Mouse (Mus musculus) brown adipose tissue, adult 24 weeks (tissue): Measurements from ENCODE around the gene Tenm1. TPM values are rescaled to one million over a fixed set of nuclear protein-coding genes. Genes with fewer than 3 reads are reported as not detected.

Experiments used
- H3K27ac ChIP-seq: fragments of 200-500 bp; replicated peaks from 2 replicates; pipeline ENCODE4 v1.5.1; 2012; ENCODE audit warnings: low read depth, mild to moderate bottlenecking, low read length
- H3K4me1 ChIP-seq: fragments of 200-500 bp; 2 replicates; pipeline ENCODE4 v1.6.1; 2012; ENCODE audit warnings: low read length, mixed read lengths; ENCODE audit not compliant: control insufficient read depth, insufficient read depth, insufficient read length
- H3K4me3 ChIP-seq: fragments of 200-500 bp; 2 replicates; pipeline ENCODE4 v1.5.1; 2012; ENCODE audit warnings: low read depth, mild to moderate bottlenecking, low read length, moderate library complexity; ENCODE audit not compliant: insufficient read depth
- polyA plus RNA-seq: library from polyadenylated mRNA; stranded (reverse); fragments of >200 nt; gene quantifications from 2 replicates; pipeline ENCODE4 v1.2.4, GENCODE M21; 2012; ENCODE audit not compliant: missing spikeins, insufficient read depth, insufficient read length

Gene Tenm1
- 0.08 TPM in 2 replicates for polyA plus RNA-seq

- H3K4me3 ChIP-seq: no peak within 1 kb of the TSS
- H3K4me1 ChIP-seq: no peaks in the 10 kb centered on the region
- H3K27ac ChIP-seq: no peak within 1 kb of the TSS
Observed at GRCm38 (mm10) chrX:43428855-43429263, at the start of gene Tenm1. Tenm1 (minus strand) TSS chrX:43429126.

GRCm38 (mm10) chrX:43467311-43467710, 38.4 kb upstream of the Tenm1 start:
- H3K27ac ChIP-seq: no peak overlapping the region
- H3K4me3 ChIP-seq: no peak overlapping the region
- no peaks in the 10 kb centered on the region for H3K4me1 ChIP-seq

GRCm38 (mm10) chrX:43430581-43430980, 1.7 kb upstream of the Tenm1 start:
- Histone ChIP-seq H3K4me1 (no peaks in the 10 kb centered on the region), H3K4me3 (no peak overlapping the region), H3K27ac (no peak overlapping the region)

- no peak overlapping the region for H3K27ac ChIP-seq
- no peak overlapping the region for H3K4me3 ChIP-seq
- no peaks in the 10 kb centered on the region for H3K4me1 ChIP-seq
Observed at GRCm38 (mm10) chrX:43429982-43430531, 1.1 kb upstream of the Tenm1 start.

- Histone ChIP-seq H3K4me3 (no peak overlapping the region), H3K27ac (no peak overlapping the region), H3K4me1 (no peaks in the 10 kb centered on the region)
Observed at GRCm38 (mm10) chrX:43429337-43429736, 411 bp upstream of the Tenm1 start.

DNA sequence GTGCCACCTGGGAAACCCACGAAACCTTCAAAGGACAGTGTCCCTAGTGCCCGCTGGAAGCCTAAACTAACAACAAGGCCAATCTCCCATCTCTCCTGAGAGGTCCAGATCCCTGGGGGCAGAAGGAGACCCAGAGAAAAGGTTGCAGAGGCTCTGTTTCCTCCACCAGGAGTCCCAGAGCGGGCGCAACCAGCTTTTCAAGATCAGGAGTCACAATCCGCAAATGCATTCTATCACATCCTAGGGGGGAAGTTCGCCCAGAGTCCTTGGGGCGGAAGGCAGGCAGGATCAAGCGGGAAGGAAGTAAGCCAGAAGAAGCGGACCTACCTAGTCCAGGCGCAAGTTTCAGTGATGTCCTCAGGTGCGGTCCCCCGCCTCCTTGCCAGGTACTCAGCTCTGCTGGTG, 963 bp downstream of the Tenm1 start:
- Histone ChIP-seq H3K4me1 (no peaks in the 10 kb centered on the region), H3K27ac (no peak overlapping the region), H3K4me3 (no peak overlapping the region)

DNA sequence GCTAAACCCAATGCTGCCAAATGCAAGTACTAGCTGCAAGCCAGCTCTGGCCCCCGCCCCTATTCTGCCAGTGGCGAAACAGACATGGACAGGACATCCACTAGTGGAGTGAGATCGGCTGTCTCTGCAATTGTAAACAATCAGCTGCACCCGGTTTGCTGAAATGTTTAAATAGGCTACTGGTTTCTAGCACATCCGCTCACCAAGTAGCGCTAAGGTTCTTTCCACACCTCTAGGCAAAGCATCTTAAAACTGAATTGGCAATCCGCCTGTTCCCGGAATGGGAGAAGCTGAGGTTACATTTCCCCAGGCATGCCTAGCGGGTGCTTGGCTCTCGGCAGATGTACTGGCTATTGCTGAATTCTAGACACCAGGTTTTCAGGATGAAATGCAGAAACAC, 1.8 kb downstream of the Tenm1 start:
- Histone ChIP-seq H3K27ac (no peak overlapping the region), H3K4me3 (no peak overlapping the region), H3K4me1 (no peaks in the 10 kb centered on the region)

GRCm38 (mm10) chrX:43397957-43398356, 31.0 kb downstream of the Tenm1 start:
- no peak overlapping the region for H3K27ac ChIP-seq
- H3K4me3 ChIP-seq: no peak overlapping the region
- no peaks in the 10 kb centered on the region for H3K4me1 ChIP-seq

GRCm38 (mm10) chrX:43388106-43388505, 40.8 kb downstream of the Tenm1 start:
- H3K27ac ChIP-seq: no peak overlapping the region
- no peaks in the 10 kb centered on the region for H3K4me1 ChIP-seq
- no peak overlapping the region for H3K4me3 ChIP-seq

DNA sequence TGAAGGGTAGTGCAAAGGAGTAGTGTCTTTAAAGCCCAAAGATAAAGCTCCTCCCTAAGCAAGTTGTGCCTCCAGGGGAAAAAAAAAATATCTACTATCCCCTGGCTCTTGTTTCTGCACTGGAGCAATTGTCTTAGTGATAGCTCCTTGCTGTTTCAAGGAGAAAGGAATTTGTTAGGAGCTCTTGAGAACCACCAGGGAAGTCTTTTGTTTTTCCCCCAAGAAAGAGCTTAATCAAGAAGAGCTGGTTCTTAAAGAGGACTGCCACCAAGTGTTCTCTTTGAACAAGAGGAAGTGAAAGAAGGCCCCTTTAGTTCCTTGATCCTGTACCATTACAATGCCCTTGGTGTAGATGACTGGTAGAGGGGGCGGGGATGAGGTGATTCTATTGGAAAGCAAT, 56.4 kb downstream of the Tenm1 start:
- Histone ChIP-seq H3K4me1 (no peaks in the 10 kb centered on the region), H3K27ac (no peak overlapping the region), H3K4me3 (no peak overlapping the region)

- H3K27ac ChIP-seq: no peak overlapping the region
- H3K4me1 ChIP-seq: no peaks in the 10 kb centered on the region
- no peak overlapping the region for H3K4me3 ChIP-seq
Observed at GRCm38 (mm10) chrX:43319351-43319750, 109.6 kb downstream of the Tenm1 start.

DNA sequence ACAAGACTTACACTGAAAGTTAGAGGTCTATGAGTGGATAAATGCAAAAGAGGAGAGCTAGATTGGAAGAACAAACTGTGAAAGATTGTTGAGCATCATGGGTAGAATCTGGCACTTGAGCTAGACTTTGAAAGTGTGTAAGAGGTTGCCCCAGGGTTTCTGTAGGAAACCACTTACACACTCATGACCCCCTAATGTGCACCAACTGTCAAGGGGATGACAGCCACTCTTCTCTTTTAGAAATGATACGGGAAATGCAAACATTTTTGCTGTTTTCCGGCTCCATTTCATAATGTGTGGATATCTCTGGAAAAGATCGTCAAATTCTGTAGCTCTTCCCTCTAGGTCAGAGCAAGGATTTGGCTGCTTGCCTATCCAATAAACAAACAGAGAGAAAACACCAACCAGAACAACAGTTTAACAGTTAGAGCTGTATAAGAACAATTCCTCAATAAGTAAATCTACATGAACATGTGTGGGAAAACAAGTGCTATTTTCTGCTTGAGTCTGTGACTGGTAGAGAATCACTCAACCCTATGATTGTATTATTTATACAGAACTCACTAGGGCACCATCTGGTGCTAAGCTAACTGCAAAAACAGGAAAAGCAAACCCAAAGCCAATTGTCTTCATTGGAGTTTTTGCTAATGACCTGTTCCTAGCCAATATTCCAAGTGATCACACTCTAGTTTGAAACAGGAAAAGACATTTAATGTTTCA, 111.0 kb downstream of the Tenm1 start:
- Histone ChIP-seq H3K27ac (no peak overlapping the region), H3K4me3 (no peak overlapping the region), H3K4me1 (no peaks in the 10 kb centered on the region)

- Histone ChIP-seq H3K27ac (no peak overlapping the region), H3K4me1 (no peaks in the 10 kb centered on the region), H3K4me3 (no peak overlapping the region)
Observed at GRCm38 (mm10) chrX:43235844-43236243, 193.1 kb downstream of the Tenm1 start.

GRCm38 (mm10) chrX:43205003-43205402, 223.9 kb downstream of the Tenm1 start:
- no peak overlapping the region for H3K4me3 ChIP-seq
- H3K27ac ChIP-seq: no peak overlapping the region
- H3K4me1 ChIP-seq: no peaks in the 10 kb centered on the region

DNA sequence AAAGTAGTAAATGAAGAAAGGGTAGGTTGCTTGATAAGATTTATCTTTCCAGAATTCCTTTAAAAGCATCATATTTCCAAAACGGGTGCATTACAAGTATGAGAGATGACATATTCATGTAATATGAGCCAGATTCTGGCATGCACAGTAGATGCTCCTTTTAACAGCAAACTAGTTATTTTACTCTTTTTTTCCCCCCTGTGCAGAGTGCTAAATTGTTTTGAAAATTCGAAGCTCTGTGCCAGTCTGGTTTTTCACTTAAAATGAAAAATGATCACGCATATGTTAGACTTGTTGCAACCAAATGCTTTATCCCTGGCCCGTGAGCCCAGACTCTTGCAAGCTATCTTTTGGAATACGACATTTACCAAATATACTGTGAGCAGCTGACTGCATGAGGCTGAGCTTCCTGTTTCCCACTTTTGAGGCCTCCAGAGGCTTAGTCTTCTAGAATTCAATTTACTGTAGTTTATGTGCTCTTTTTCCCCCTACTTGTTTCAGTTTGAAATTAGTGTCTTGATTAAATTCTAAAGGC, 226.6 kb downstream of the Tenm1 start:
- no peaks in the 10 kb centered on the region for H3K4me1 ChIP-seq
- no peak overlapping the region for H3K27ac ChIP-seq
- H3K4me3 ChIP-seq: no peak overlapping the region

GRCm38 (mm10) chrX:43182975-43183374, 246.0 kb downstream of the Tenm1 start:
- H3K27ac ChIP-seq: no peak overlapping the region
- no peak overlapping the region for H3K4me3 ChIP-seq

More at GRCm38 (mm10) chrX:43182975-43183374, 246.0 kb downstream of the Tenm1 start:
- H3K4me1 ChIP-seq: no peaks in the 10 kb centered on the region
